In the genomic region with DNA sequence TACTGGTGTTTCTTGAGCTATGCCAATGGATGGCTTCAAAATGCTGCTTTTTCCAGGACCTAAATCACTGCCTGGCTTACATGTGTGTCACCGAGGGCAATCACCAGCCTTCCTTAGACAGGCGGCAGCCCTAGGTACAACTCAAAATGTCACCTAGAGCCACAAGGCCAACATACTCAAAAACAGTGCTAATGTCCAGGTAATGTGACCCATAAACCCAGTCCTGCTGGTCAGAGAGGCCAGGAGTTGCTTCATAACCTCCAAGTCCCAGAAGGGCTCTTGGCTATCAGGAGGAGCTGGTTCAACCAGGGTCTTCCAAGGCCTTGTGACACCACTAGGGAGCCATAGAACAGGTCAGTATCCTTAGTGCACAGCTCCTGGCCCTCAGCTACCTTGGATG, we compare ENCODE assay signal across 12 mouse cellular contexts.
"Had no signal": no experiment of that assay in that cellular context is flagged by ENCODE, and none has a peak within 500 bp of the region (broad histone marks: within the 10 kb centered on the region; RNA-seq: fewer than 3 reads in every experiment).

No protein-coding gene starts in this region.

- H3K9me3 ChIP-seq: limb, embryonic 10.5 days; liver, embryonic 15.5 days; midbrain, embryonic 15.5 days; neural tube, embryonic 12.5 days had no signal

- H3K27me3 ChIP-seq: liver, embryonic 15.5 days; midbrain, embryonic 15.5 days; neural tube, embryonic 12.5 days had no signal

- H3K27ac ChIP-seq: left cerebral cortex, adult 2 months; liver, embryonic 15.5 days; neural tube, embryonic 12.5 days; stomach, postnatal 0 days had no signal

- H3K4me2 ChIP-seq: liver, embryonic 15.5 days; midbrain, embryonic 15.5 days had no signal

- DNase-seq: kidney, adult 8-10 months; kidney, postnatal 14 days; lung, adult 2 months; lung, postnatal 36 days; thymus, postnatal 4 days had no signal

- ATAC-seq: lung, postnatal 0 days; midbrain, embryonic 15.5 days had no signal

- H3K4me3 ChIP-seq: left cerebral cortex, adult 2 months; limb, embryonic 10.5 days; liver, embryonic 15.5 days; midbrain, embryonic 15.5 days; neural tube, embryonic 12.5 days had no signal

- H3K9ac ChIP-seq: liver, embryonic 15.5 days; midbrain, embryonic 15.5 days; neural tube, embryonic 12.5 days had no signal
